Mouse (Mus musculus) ES-E14 (cell line): ENCODE data around the gene Glmp.
"Not testable (repeated sequence)": the region's sequence is repeated elsewhere in the genome, so short reads cannot be mapped to it uniquely, and the experiment has no call there.

Experiments
- HCFC1 ChIP-seq: IDR thresholded peaks from 2 replicates; pipeline ENCODE4 v1.6.1; 2012; ENCODE audit warnings: low read length, inconsistent platforms, borderline replicate concordance; ENCODE audit not compliant: insufficient read depth
- ZNF384 ChIP-seq: IDR thresholded peaks from 2 replicates; pipeline ENCODE4 v1.6.1; 2012; ENCODE audit warnings: low read depth, low read length, inconsistent platforms

GRCm38 (mm10) chr3:88372643-88373042, 47.8 kb downstream of the Glmp start, which contains the start of gene Bglap3:
- not testable (repeated sequence) for TF ChIP-seq HCFC1, ZNF384
